Mouse (Mus musculus) lung, postnatal 14 days (tissue): Measurements from ENCODE around the gene Epha8.

Source experiments
- DNase-seq: peaks from one replicate; pipeline ENCODE4 v3.0.0; 2021

The Epha8 gene

GRCm38 (mm10) chr4:136956751-136957446, at the start of gene Epha8:
Gene Epha8, minus strand, starts transcription at chr4:136956816.
- DNase-seq: no peak

- no peak for DNase-seq
Measured at GRCm38 (mm10) chr4:137001825-137002224, 45.2 kb upstream of the Epha8 start.

- no peak for DNase-seq
Measured at GRCm38 (mm10) chr4:137001020-137001419, 44.4 kb upstream of the Epha8 start.

- no peak for DNase-seq
Measured at GRCm38 (mm10) chr4:136998371-136998770, 41.8 kb upstream of the Epha8 start.

GRCm38 (mm10) chr4:136997723-136998345, 41.2 kb upstream of the Epha8 start:
- DNase-seq: no peak

- no peak for DNase-seq
Measured at GRCm38 (mm10) chr4:136996933-136997332, 40.3 kb upstream of the Epha8 start.

GRCm38 (mm10) chr4:136995361-136995760, 38.7 kb upstream of the Epha8 start:
- DNase-seq: no peak

- no peak for DNase-seq
Measured at GRCm38 (mm10) chr4:136981993-136982695, 25.5 kb upstream of the Epha8 start.

GRCm38 (mm10) chr4:136981347-136981746, 24.7 kb upstream of the Epha8 start:
- peak; percentile 33 for DNase-seq

- no peak for DNase-seq
Measured at GRCm38 (mm10) chr4:136980921-136981320, 24.3 kb upstream of the Epha8 start.

- DNase-seq: no peak
Measured at GRCm38 (mm10) chr4:136977244-136977643, 20.6 kb upstream of the Epha8 start.

- peak; percentile 54 for DNase-seq
Measured at GRCm38 (mm10) chr4:136970939-136971338, 14.3 kb upstream of the Epha8 start.

GRCm38 (mm10) chr4:136969503-136970276, 13.1 kb upstream of the Epha8 start:
- no peak for DNase-seq

- DNase-seq: no peak
Measured at GRCm38 (mm10) chr4:136969096-136969495, 12.5 kb upstream of the Epha8 start.

- DNase-seq: no peak
Measured at GRCm38 (mm10) chr4:136967511-136967910, 10.9 kb upstream of the Epha8 start.

GRCm38 (mm10) chr4:136966493-136967390, 10.1 kb upstream of the Epha8 start:
- DNase-seq: no peak

GRCm38 (mm10) chr4:136964990-136965421, 8.4 kb upstream of the Epha8 start:
- peak; percentile 28 for DNase-seq

- DNase-seq: no peak
Measured at GRCm38 (mm10) chr4:136962447-136962846, 5.8 kb upstream of the Epha8 start.

- no peak for DNase-seq
Measured at GRCm38 (mm10) chr4:136961642-136962285, 5.1 kb upstream of the Epha8 start.

- DNase-seq: no peak
Measured at GRCm38 (mm10) chr4:136960581-136960980, 4.0 kb upstream of the Epha8 start.

GRCm38 (mm10) chr4:136960068-136960467, 3.5 kb upstream of the Epha8 start:
- no peak for DNase-seq

GRCm38 (mm10) chr4:136954562-136954961, 2.1 kb downstream of the Epha8 start:
- DNase-seq: no peak
